Mouse (Mus musculus): Measurements from ENCODE around the gene Polr2e.
"Not testable (repeated sequence)": the region's sequence is repeated elsewhere in the genome, so short reads cannot be mapped to it uniquely, and the experiment has no call there.

Polr2e gene

DNA sequence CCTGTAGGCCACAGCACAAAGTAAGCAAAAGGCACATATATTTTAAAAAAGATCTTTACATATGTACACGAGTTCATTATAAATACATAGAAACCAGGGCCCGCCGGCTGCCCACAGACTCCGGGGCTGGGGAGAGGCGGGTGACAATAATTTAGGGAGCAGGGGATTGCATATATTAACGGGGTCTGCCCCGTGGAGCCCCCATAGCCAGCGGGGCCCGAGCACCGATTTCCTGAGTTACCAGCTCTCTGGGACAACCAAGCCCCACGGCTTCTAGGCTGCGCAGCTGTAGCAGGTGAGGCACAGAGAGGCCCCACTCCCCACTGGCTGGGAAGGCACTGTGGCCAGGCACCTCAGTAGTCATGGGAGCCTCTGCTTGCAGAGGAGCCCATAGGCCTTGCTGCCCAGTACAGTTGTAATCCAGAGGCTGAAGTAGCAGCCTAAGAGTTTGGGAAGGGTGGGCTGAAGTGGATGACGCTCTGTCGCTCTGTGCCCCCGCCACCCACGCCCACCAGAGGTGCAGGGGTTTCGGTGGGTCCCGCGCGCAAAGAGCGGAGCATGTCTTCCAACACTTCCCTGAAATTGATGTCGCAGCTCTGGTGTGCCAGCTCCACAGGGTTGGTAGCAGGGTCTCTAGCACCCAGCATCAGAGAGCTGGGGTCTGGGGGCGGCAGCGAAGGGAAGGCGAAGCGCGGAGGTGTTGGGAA is 17.5 kb upstream of the Polr2e start:
- DNase-seq (ENCODE audit: low spot score), result no peak

DNA sequence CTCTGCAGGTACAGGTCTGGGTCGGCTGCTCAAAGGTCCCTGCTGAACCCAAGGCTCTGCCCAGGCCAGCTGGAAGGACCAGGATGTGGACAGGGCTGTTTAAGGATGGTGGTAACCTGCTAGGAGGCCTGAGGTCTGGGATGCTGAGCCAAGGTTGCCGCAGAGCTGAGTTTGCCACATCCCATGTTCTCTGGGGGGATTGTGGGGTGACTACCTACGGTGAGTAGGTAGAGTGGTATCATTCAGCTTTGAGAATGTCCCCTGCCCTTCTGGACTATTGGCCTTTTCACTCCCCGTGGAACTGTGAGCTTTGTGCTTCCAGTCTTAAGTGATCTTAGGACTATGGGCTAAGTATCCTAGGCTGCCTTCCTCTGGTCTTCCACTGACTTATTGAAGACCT is 16.9 kb upstream of the Polr2e start:
- DNase-seq (ENCODE audit: low spot score), result no peak

DNA sequence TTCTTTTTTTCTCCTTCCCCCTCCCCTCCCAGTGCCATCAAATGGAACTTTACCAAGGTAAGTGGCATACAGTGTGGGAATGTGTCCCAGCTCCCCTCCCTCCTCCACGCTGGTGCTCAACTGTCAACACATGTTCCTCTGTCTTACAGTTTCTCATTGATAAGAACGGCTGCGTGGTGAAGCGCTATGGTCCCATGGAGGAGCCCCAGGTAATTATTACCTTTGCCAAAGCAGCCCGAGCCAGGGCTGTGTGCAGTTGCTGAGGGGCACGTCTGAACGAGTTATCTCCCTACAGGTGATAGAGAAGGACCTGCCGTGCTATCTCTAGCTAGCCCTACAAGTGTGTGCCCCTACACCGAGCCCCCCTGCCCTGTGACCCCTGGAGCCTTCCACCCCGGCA is 16.3 kb upstream of the Polr2e start:
- DNase-seq (ENCODE audit: low spot score), result no peak

DNA sequence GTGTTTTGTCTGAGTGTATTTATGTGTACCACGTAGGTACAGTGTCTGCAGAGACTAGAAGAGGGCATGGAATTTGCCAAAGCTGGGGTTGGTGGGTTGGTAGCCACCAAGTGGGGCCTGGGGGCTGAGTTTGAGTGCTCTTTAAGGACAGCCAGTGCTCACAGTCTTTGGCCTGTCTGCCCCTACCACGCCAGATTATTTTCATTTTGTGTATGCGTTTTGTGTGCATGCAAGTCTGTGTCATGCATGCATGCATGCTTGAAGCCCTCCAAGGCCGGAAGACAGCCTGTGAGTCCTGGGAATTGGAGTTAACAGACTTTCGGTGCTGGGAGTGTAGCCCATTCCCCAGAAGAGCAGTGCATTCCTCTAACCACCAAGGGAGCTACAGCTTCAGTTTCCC is 15.8 kb upstream of the Polr2e start:
- DNase-seq (ENCODE audit: low spot score), result no peak

DNA sequence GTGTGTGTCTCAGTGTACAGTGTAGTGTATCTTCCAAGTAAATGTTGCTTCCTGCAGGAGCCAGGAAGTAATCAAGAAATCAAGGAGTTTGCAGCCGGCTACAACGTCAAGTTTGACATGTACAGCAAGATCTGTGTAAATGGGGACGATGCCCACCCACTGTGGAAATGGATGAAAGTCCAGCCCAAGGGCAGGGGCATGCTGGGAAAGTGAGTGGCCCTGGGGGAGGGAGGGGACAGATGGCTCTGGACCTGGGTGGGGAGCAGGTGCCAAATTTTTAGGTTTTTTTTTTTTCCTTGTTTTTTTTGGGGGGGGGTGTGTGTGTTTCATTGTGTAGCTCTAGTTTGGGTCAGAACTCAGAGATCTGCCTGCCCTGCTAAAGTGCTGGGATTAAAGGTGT is 15.3 kb upstream of the Polr2e start:
- not testable (repeated sequence) for DNase-seq (ENCODE audit: low spot score)

DNA sequence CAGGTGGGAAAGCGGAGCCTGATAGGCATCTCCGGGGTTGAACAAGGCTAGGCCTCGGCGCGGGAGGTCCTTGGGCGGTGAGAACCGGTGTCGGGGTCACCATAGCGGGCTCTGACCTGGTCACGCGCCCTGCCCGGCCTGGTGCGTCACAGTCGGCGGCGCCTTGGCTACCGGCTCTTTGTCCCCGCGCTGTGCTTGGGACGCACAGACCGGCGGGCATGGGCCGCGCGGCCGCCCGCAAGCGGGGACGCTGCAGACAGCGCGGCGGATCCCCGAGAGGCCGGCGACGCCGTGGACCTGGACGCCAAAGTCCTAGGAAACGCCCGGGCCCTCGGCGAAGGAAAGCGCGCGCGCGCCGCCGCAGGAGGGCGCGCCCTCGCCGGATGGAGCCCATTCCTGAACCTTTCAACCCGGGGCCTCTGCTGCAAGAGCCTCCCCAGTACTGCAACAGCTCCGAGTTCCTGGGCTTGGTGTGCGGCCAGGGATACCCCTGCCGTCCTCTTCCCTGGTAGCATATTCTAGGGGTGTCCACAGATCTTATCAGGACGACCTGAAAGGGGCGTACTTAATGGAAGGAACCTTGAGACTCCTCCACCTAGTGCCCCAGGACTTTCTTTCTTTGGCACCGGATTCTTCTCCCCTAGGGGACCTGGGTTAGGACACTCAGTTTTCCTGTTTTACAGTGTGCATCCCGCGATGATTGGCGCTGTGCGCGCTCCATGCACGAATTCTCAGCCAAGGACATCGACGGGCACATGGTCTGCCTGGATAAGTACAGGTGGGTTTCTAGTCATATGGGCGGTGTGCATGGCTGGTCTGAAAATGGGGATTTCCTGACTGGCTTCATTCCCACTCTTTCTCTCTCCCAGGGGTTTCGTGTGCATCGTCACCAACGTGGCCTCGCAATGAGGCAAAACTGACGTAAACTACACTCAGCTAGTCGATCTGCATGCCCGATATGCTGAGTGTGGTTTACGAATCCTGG is 14.5 kb upstream of the Polr2e start:
- DNase-seq (ENCODE audit: low spot score), result peak; percentile 79

DNA sequence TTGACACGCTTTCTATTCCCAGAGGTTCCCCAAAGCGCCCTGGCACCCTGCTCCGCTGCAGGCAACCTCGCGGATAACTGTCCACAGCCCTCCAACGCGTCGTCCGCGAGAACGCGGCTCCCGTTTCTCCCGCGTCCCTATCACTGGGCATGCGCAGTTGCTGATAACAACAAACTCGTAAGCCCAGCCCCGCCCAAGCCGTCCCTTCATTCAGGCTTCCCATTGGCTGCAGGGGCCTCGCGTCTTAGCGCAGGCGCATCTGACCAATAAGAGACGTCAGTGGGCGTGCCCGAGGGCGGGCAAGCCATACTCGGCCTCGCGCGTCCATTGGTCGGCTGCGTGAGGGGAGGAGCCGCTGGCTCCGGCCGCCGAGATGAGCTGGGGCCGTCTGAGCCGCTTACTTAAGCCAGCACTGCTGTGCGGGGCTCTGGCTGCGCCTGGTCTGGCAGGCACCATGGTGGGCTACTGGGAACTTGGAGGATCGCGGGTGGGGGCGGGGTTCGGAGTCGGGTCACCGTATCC is 13.7 kb upstream of the Polr2e start:
- peak; percentile 99 for DNase-seq (ENCODE audit: low spot score)

DNA sequence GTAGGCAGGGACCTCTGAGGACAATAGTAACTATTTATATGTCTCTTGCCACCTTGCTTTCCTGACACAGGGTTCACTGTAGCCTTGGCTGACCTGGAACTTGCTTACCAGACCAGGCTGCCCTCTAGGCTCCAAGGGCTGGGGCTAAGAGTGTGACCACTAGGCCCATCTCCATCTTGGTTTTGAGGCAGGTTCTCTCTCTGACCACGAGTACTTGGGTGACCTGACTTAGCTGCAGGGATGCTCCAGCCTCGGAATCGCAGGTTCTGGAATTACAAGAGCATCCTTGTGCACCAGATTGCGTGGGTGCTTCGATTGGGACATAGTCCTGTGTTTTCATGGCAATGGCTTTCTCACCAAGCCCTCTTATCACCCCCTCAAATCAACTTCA is 12.8 kb upstream of the Polr2e start:
- DNase-seq (ENCODE audit: low spot score), result no peak

DNA sequence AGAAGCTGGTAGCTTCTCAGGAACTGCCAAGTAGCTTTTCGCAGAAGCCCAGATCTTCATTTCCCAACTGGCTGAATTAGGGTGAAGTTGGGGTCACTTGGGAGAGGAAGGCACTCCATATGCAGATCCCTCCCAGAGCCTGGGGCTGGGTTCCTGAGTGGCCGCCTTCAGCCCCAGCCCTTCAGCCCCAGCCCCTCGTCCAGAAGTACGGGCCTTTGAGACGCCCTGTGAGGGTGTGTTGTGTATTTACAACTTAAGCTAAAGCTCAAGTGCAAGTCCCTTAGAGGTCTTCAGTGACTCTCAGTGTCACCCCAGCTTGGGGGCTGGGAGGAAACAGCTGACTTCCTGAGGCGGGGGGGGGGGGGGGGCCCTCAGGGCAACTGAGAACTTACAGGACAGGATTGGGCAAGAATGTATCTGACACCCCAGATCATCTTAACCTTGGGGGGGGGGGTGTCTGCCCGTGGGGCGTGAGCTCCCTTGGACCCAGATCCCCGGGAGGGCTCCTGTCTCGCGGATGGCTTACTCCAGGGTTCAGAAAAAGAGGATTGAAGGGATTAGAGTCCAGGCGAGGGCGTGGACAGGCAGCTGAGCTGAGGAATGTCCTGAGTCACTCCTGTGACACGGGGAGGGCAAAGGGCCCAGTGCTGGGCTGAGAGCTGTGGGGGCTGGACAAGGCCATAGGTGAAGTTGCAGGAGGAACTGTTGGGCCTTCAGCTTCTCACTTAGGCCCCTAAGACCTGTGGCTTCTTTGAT is 12.2 kb upstream of the Polr2e start:
- no peak for DNase-seq (ENCODE audit: low spot score)

DNA sequence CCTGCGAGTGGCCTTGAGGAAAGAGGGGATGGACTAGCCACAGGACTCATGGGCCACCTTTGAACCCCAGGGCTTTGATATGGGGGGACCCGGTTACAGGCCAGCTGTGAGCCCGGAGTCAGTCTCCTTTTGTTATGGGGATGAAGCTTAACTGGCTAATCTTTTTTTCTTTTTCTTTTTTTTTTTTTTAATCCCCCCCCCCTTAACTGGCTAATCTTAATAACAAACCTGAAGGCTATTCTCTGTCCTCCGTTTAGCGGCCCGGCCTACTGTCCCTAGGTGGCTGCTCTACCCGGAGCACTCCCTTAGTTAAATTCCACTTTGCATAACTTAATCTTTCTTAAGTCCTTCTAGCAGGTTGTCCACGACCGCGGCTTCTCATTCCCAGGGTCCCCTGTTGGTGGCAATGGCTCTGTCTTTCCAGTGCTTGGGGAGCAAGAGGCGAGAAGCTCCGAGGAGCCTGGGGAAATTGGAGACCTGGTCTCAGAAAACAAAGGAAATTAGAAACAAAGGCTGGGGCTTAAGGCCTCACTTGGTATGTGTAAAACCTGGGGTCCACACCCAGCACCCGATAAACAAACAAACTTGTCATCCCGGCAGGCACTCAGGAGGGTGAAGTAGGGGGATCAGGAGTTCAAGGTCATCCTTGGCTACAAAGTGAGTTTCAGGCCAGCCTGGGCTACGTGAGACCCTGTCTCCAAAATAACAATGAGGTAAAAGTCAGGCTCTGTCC is 11.5 kb upstream of the Polr2e start:
- no peak for DNase-seq (ENCODE audit: low spot score)

DNA sequence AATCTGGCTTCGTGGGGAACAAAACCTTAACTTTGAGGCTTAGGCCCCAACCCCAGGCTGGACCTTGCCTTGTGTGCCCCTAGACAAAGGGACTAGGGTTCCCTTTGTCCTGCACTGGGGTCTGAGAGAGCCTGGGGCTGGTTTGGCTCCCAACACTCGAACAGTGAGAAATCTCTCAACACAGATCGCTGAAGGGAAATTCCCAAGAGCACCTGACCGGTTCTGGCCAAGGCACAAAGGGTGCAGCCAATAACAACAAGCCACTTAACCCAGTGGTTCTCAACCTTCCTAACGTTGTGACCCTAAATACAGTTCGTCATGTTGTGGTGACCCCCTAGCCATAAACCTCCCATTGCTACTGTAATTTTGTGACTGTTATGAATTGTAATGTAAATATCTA is 10.6 kb upstream of the Polr2e start:
- no peak for DNase-seq (ENCODE audit: low spot score)

DNA sequence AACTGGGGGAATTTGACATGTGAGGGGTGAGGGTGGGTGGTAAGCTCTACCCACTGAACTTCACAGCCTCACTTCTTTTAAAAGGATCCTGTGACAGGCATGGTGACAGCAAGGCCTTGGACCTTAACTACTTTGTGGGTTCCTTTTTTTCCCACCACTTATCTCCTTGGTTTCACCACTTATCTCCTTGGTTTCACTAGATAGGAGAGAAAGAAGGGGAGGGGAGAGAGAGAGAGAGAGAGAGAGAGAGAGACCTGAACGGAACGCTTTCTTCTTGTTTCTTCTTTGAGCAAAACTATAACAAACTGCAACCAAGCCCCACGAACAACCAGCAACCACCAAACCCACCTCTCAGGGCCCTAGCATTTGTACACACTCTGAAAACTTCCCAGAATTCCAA is 9.2 kb upstream of the Polr2e start:
- DNase-seq (ENCODE audit: low spot score), result no peak

DNA sequence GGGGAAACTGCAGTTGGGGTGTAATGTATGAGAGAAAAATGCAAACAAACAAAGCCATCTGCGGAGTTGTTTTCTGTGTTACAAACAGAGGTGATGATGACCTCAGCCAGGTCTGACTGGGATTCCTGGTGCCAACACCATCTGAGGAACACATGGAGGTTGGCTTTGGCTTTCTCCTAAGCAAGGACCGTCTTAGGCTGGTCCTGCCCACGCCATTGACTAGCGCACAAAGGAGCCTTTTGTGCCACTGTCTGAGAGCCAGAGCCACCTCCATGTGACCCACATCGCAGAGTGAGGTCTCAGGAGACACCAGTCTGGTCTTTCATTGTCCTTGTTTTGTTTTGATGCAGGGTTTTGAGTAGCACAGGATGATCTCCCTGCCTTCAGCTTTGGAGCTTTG is 8.8 kb upstream of the Polr2e start:
- DNase-seq (ENCODE audit: low spot score), result no peak

DNA sequence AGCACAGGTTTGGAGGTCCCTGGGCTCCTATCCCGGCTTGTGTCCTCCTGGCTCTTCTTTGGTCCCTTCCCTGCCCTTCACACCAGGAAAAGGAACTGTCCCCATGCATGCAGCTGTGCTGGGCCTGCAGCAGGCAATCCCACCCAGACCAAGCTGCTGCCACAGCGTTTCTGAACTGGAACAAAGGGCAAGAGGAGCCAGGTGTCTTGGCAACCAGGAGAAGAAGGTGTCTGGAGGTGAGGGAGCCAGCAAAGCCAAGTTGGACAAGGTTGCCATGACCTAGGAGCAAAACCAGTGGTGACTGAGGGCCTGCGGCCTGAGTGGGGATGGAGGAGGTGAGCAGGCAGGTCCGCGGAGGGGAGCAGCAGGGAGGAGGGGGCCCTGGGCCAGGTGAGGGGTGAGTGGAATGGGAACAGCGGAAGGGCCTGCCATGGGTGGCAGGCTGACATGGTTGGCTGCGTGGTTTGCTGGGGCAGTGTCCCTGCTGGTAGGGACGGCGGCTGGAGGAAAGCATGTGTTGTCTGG is 7.5 kb upstream of the Polr2e start, which contains the start of gene Gpx4:
Gene Gpx4 (plus strand): TSS at position 126 of the 525 bp plus-strand sequence.
- DNase-seq (ENCODE audit: low spot score), result no peak

DNA sequence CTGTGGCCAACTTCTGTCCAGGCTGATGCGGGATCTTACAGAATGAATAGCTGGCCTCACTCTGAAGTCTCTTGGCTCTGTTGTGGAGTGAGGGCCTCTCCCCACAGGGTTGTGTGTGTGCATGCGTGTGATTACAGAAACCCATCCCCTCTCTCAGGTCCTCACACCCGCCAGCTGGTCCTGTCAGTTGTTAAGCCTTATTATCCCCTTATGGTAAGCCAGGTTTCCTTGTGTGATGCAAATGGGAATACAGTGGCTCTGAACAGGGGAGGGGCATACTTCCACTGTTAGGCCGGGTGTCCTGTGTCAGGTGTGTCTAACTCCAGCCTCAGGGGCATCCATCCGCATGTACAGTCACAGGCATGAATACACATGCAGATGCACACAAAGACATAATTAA is 6.2 kb upstream of the Polr2e start:
- DNase-seq (ENCODE audit: low spot score), result no peak

DNA sequence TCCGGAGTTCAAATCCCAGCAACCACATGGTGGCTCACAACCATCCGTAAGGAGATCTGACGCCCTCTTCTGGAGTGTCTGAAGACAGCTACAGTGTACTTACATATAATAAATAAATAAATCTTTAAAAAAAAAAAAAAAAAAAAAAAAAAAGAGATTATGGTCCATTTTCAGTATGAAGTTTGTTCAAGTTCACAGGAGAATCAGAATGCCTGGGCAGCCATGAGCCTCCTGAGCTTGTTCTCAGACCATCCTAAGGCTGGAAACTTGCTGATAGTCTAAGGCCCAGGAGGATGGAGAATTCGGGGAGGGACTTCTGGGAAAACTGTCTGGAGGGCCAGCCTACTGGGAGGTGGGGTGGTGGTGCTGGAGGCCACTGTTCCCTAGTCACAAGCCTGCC is 5.8 kb upstream of the Polr2e start:
- DNase-seq (ENCODE audit: low spot score), result not testable (repeated sequence)

DNA sequence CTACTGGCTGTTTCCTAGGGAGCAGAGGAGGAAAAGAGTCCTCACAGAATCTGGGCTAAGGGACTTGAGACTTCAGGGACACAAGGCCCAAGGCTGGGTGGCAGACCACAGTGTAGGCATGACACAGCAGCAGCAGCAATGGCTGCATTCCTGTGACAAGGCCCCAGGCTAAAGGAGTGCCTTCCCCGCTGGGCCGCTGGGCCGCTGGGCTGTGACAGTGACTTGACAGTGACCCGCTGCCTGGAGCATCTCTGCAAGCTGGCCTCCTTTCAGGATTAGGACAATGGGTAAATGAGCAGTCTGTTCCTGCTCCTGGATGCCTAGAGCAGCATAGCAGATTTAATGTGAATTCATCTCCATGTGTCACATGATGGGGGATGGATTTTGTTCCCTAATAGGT is 4.5 kb upstream of the Polr2e start:
- no peak for DNase-seq (ENCODE audit: low spot score)

DNA sequence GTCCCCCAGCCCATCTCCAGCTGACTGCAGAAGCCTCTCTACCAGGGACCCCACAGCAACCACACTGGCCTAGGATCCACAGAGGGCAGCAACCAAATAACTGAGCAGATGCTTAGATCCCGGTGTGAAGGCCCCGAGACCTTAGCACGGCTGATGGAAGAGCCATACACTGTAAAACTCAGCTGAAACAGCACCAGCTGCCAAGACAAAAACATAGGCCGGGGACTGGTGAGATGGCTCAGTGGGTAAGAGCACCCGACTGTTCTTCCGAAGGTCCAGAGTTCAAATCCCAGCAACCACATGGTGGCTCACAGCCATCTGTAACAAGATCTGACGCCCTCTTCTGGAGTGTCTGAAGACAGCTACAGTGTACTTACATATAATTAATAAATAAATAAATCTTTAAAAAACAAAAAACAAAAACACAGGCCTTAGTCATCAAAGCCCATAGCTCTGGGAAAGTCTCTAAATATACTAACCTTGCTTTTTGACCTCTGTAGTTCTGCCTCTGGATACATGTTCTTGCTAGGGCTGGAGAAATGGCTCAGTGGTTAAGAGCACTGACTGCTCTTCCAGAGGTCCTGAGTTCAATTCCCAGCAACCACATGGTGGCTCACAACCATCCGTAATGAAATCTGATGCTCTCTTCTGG is 1.9 kb upstream of the Polr2e start:
- not testable (repeated sequence) for DNase-seq (ENCODE audit: low spot score)

DNA sequence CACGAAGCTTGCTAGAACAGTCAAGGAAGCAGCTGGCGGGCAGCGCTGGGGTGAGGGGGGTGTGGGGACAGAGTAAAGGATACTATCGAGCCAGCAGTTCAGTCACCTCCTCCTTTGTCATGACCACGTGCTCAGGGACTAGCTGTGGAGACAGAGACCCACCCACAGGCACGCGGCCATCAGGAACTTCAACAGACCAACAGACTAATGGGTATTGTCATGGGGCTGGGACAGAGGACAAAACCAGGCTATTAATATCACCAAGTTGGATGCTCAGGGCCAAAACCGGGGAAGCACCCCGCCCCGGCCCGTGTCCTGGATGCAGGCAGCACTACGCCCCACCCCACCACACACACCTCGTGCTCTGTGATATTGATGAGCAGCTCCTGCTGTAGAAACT is 2.8 kb downstream of the Polr2e start:
- DNase-seq (ENCODE audit: low spot score), result no peak

DNA sequence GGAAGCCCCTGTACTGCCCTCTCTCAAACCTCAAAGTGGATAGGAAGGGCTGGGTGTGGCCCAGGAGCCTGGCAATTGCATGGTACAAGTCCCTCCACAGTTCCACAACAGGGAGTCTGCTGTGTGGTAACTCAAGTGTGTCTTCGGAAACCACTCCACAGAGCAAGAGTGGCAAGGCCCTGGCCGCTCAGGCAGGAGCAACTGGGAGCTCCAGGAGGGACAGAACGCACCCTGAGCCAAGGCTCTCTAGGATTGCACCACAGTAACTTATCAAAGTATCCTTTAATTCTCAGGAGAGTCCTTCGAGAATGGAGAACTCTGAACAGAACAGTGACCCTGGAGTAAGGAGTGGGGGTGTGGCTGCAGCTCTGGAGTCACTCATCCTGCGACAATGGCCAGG is 3.9 kb downstream of the Polr2e start:
- DNase-seq (ENCODE audit: low spot score), result no peak

DNA sequence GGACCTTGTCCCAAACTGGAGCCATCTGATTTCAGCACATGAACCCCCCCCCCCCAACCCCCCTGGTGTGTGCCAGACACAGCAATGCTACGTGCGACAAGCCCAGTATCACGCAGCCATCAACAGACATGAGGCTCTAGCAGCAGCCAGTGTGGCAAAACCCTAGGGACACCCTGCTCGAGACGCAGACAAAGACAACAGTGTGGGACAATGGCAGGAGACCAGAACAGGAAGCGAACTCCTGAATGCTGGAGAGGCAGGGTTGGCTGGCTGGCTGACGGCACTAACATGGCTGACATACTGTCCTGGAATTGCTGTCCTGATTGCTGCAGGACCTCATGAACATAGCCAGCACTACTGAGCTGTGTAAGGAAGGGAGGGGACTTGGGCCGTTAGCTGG is 4.4 kb downstream of the Polr2e start:
- no peak for DNase-seq (ENCODE audit: low spot score)
